Mouse (Mus musculus): ENCODE measurements around the gene Ndufs7. TPM values are rescaled to one million over a fixed set of nuclear protein-coding genes. Genes with fewer than 3 reads are reported as not detected.

The Ndufs7 gene
- 857 and 948 TPM in 2 replicates for polyA plus RNA-seq (2012; rRNA removed; ENCODE audit: low replicate concordance)

DNA sequence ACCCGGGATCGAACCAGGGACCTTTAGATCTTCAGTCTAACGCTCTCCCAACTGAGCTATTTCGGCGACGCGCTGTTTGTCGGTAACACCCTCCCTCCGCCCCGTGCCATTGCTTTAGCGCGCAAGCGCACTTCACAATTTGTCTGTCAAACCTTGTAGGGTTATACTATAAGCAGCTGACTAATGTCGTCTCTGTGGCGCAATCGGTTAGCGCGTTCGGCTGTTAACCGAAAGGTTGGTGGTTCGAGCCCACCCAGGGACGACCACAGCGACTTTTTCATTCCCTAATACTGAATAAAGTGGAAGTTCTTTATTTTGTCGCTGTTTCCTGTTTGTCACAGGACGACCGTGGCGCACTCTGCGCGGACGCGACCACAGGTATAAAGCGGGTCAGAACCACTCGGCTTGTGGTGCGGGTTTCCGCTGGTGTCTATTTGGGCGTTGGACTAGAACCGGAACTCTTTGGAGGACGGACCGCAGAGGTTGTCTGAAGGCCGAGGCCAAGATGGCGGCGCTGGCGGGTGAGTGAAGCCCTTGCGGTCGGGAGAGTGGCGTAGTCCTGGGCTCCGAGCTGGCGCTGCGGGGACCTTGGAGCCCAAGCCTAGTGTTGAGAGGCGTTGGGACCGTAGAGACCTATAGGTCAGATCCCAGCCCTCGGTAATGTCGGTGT, at the start of gene Ndufs7:
Gene Ndufs7, plus strand, starts transcription at position 151 of the 670 bp plus-strand sequence.

GRCm38 (mm10) chr10:80226416-80227165, 22.3 kb upstream of the Ndufs7 start, which contains the start of gene Mum1:
Gene Mum1 (plus strand): TSS chr10:80226434.

GRCm38 (mm10) chr10:80260642-80261584, 12.0 kb downstream of the Ndufs7 start, which contains the start of the genes Gamt and Dazap1:
Gene Gamt (minus strand): TSS chr10:80261012.
Gene Dazap1 (plus strand): TSS chr10:80261486.

DNA sequence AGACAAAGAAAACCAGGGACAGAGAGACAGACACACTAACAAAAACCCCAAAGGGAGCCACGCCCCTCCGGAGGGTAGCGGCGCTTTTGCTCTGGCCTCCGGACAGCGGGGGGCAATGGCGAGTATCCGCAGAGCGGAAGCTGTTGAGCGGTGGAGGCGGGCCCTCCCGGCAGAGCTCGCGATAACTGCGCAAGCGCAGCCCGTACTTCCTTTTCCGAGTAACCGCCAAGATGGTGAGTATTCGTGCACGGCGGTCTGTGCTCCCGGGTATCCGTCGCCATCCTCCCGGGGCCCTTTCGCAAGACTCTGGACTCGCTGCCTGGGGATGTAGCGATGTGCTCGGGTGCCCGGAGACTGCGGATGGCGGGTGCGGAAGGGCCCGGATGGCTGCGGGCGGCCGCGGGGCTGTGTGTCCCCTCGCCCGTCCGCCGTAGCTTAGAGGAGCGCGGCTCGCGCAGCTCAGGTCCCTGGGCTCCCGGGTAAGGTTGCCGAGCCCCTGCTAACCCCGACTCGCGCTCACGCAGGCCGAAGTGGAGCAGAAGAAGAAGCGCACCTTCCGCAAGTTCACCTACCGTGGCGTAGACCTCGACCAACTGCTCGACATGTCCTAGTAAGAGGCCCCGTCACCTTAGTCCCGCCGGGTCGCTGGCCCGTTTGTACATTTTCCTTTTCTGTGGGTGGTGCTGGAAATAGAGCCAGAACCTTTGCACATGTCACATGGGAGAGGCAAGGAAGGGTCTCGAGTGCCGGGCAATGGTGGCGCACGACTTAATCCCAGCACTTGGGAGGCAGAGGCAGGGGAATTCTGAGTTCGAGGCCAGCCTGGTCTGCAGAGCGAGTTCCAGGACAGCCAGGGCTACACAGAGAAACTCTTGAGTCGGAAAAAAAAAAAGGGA, 43.6 kb downstream of the Ndufs7 start, which contains the start of gene Rps15:
Gene Rps15, plus strand, starts transcription at position 203 of the 896 bp plus-strand sequence.

GRCm38 (mm10) chr10:80295618-80296425, 46.9 kb downstream of the Ndufs7 start, which contains the start of gene Apc2:
Gene Apc2 (plus strand): TSS chr10:80295977.

Other genes starting within 250 kb of the Ndufs7 start
- 152 and 343 TPM in 2 replicates for gene Arhgap45, start 232.5 kb upstream of the Ndufs7 start, polyA plus RNA-seq (2012; rRNA removed; ENCODE audit: low replicate concordance)
- gene Polr2e, start 209.3 kb upstream of the Ndufs7 start, polyA plus RNA-seq (2012; rRNA removed; ENCODE audit: low replicate concordance) = 129 and 172 TPM in 2 replicates
- gene Gpx4, start 202.0 kb upstream of the Ndufs7 start, polyA plus RNA-seq (2012; rRNA removed; ENCODE audit: low replicate concordance) = 1,265 and 1,308 TPM in 2 replicates
- 106 and 161 TPM in 2 replicates for gene Sbno2, start 143.6 kb upstream of the Ndufs7 start, polyA plus RNA-seq (2012; rRNA removed; ENCODE audit: low replicate concordance)
- 164 and 186 TPM in 2 replicates for gene Stk11, start 133.3 kb upstream of the Ndufs7 start, polyA plus RNA-seq (2012; rRNA removed; ENCODE audit: low replicate concordance)
- 1,044 and 2,712 TPM in 2 replicates for gene Atp5d, start 110.5 kb upstream of the Ndufs7 start, polyA plus RNA-seq (2012; rRNA removed; ENCODE audit: low replicate concordance)
- 27.7 and 53.0 TPM in 2 replicates for gene Cbarp, start 108.3 kb upstream of the Ndufs7 start, polyA plus RNA-seq (2012; rRNA removed; ENCODE audit: low replicate concordance)
- 83.5 and 239 TPM in 2 replicates for gene Midn, start 100.8 kb upstream of the Ndufs7 start, polyA plus RNA-seq (2012; rRNA removed; ENCODE audit: low replicate concordance)
- gene Cirbp, start 83.1 kb upstream of the Ndufs7 start, polyA plus RNA-seq (2012; rRNA removed; ENCODE audit: low replicate concordance) = 93.4 and 153 TPM in 2 replicates
- gene 1600002K03Rik, start 76.2 kb upstream of the Ndufs7 start, polyA plus RNA-seq (2012; rRNA removed; ENCODE audit: low replicate concordance) = 11.7 and 15.0 TPM in 2 replicates
- gene Efna2, start 69.6 kb upstream of the Ndufs7 start, polyA plus RNA-seq (2012; rRNA removed; ENCODE audit: low replicate concordance) = 5.0 and 12.1 TPM in 2 replicates
- 45.9 and 46.8 TPM in 2 replicates for gene Mum1, start 22.7 kb upstream of the Ndufs7 start, polyA plus RNA-seq (2012; rRNA removed; ENCODE audit: low replicate concordance)
- 41.6 and 54.2 TPM in 2 replicates for gene Gamt, start 11.9 kb downstream of the Ndufs7 start, polyA plus RNA-seq (2012; rRNA removed; ENCODE audit: low replicate concordance)
- 40.3 and 92.4 TPM in 2 replicates for gene Dazap1, start 12.4 kb downstream of the Ndufs7 start, polyA plus RNA-seq (2012; rRNA removed; ENCODE audit: low replicate concordance)
- 1,242 and 1,668 TPM in 2 replicates for gene Rps15, start 43.3 kb downstream of the Ndufs7 start, polyA plus RNA-seq (2012; rRNA removed; ENCODE audit: low replicate concordance)
- 1.4 and 1.9 TPM in 2 replicates for gene Apc2, start 46.9 kb downstream of the Ndufs7 start, polyA plus RNA-seq (2012; rRNA removed; ENCODE audit: low replicate concordance)
- 57.6 and 67.1 TPM in 2 replicates for gene 2310011J03Rik, start 71.4 kb downstream of the Ndufs7 start, polyA plus RNA-seq (2012; rRNA removed; ENCODE audit: low replicate concordance)
- 18.9 and 31.0 TPM in 2 replicates for gene Pcsk4, start 80.4 kb downstream of the Ndufs7 start, polyA plus RNA-seq (2012; rRNA removed; ENCODE audit: low replicate concordance)
- 17.8 and 36.0 TPM in 2 replicates for gene Reep6, start 80.8 kb downstream of the Ndufs7 start, polyA plus RNA-seq (2012; rRNA removed; ENCODE audit: low replicate concordance)
- gene Adamtsl5, start 99.3 kb downstream of the Ndufs7 start, polyA plus RNA-seq (2012; rRNA removed; ENCODE audit: low replicate concordance) = 47.3 and 58.2 TPM in 2 replicates
- gene Plk5, start 107.3 kb downstream of the Ndufs7 start, polyA plus RNA-seq (2012; rRNA removed; ENCODE audit: low replicate concordance) = 2.2 and 3.0 TPM in 2 replicates
- gene Mex3d, start 138.5 kb downstream of the Ndufs7 start, polyA plus RNA-seq (2012; rRNA removed; ENCODE audit: low replicate concordance) = 13.8 and 47.5 TPM in 2 replicates
- gene Mbd3, start 150.4 kb downstream of the Ndufs7 start, polyA plus RNA-seq (2012; rRNA removed; ENCODE audit: low replicate concordance) = 134 and 161 TPM in 2 replicates
- gene Uqcr11, start 157.7 kb downstream of the Ndufs7 start, polyA plus RNA-seq (2012; rRNA removed; ENCODE audit: low replicate concordance) = 1,950 and 2,616 TPM in 2 replicates
- 78.7 and 199 TPM in 2 replicates for gene Tcf3, start 184.5 kb downstream of the Ndufs7 start, polyA plus RNA-seq (2012; rRNA removed; ENCODE audit: low replicate concordance)
- not detected in 2 replicates for gene Onecut3, start 245.7 kb downstream of the Ndufs7 start, polyA plus RNA-seq (2012; rRNA removed; ENCODE audit: low replicate concordance)

Measured in mammary gland, adult 2 months (tissue).